Mouse (Mus musculus) forebrain, postnatal 0 days (tissue): Measurements from ENCODE around the gene Rhof. TPM values are rescaled to one million over a fixed set of nuclear protein-coding genes. Genes with fewer than 3 reads are reported as not detected.

Experiments
- ATAC-seq: fragments of 200-750 bp; cut with Nextera tagmentation; 2 replicates; pipeline ENCODE4 v1.8.0; 2017; ENCODE audit warnings: mild to moderate bottlenecking, moderate library complexity
- DNase-seq: peaks from one replicate; pipeline ENCODE4 v3.0.0-alpha.2; 2015
- H3K27ac ChIP-seq: fragments of 300-500 bp; sonication (generic); 2 replicates; pipeline ENCODE4 v1.5.1; 2014; ENCODE audit warnings: low read depth, mild to moderate bottlenecking, antibody characterized with exemption, low read length, moderate library complexity, mixed read lengths
- H3K27me3 ChIP-seq: fragments of 300-500 bp; sonication (generic); 2 replicates; pipeline ENCODE4 v1.6.1; 2014; ENCODE audit warnings: mild to moderate bottlenecking, low read length, mixed read lengths; ENCODE audit not compliant: insufficient read depth
- H3K36me3 ChIP-seq: fragments of 300-500 bp; sonication (generic); 2 replicates; pipeline ENCODE4 v1.6.1; 2014; ENCODE audit warnings: mild to moderate bottlenecking, moderate library complexity; ENCODE audit not compliant: insufficient read depth
- H3K4me1 ChIP-seq: fragments of 300-500 bp; sonication (generic); 2 replicates; pipeline ENCODE4 v1.6.1; 2014; ENCODE audit warnings: antibody characterized with exemption; ENCODE audit not compliant: insufficient read depth
- H3K4me2 ChIP-seq: fragments of 300-500 bp; sonication (generic); 2 replicates; pipeline ENCODE4 v1.6.1; 2014; ENCODE audit warnings: low read depth, mild to moderate bottlenecking, moderate library complexity
- H3K4me3 ChIP-seq: fragments of 300-500 bp; sonication (generic); 2 replicates; pipeline ENCODE4 v1.5.1; 2014; ENCODE audit warnings: low read depth, low read length, mixed read lengths
- H3K9ac ChIP-seq: fragments of 300-500 bp; sonication (generic); 2 replicates; pipeline ENCODE4 v1.6.1; 2014; ENCODE audit warnings: mild to moderate bottlenecking
- H3K9me3 ChIP-seq: fragments of 300-500 bp; sonication (generic); 2 replicates; pipeline ENCODE4 v1.6.1; 2016; ENCODE audit warnings: low read length
- CTCF ChIP-seq: sonication (generic); IDR thresholded peaks from 2 replicates; pipeline ENCODE4 v1.5.1; 2016; ENCODE audit warnings: antibody characterized with exemption, control low read depth, low read depth
- WGBS: fragments of 180-500 bp; shearing (Covaris S2); extraction: QIAGEN DNeasy Blood & Tissue Kit; methylation state at CpG from one replicate; pipeline ENCODE4 v1.1.7; 2014; 5-methylcytosine and 5-hydroxymethylcytosine counted together
- polyA plus RNA-seq: library from polyadenylated mRNA; unstranded; fragments of >200 nt; fragmentation: Nextera tagmentation; extraction: Ambion mirVana; gene quantifications from 2 replicates; pipeline ENCODE4 v1.2.1, GENCODE M21; 2015
- total RNA-seq: library from RNA; depleted of rRNA; stranded (reverse); fragments of >200 nt; gene quantifications from 2 replicates; pipeline ENCODE4 v1.2.3, GENCODE M21; 2014

Rhof gene
- total and polyA plus RNA-seq, 2 experiments from 2014 or later, result 25.3 to 38.7 TPM

- Histone ChIP-seq H3K9ac (peak overlapping the region; percentile 100; the same call in 1 of the 2 replicates), H3K9me3 (no peaks in the 10 kb centered on the region), H3K4me3 (peak overlapping the region; percentile 85; the same call in 1 of the 2 replicates), H3K27me3 (no peaks in the 10 kb centered on the region), H3K36me3 (no peaks in the 10 kb centered on the region), H3K27ac (peak overlapping the region; percentile 100), H3K4me2 (peak overlapping the region; percentile 97), H3K4me1 (peaks cover 22% of the 10 kb centered on the region)
- peak; percentile 10; the same call in 1 of the 2 replicates for TF ChIP-seq CTCF
- ATAC-seq (no peak), DNase-seq (peak; percentile 35)
- WGBS, result 18% methylated on average over 13 of the region's 13 CpGs
Observed at GRCm38 (mm10) chr5:123134186-123134874, 1.8 kb upstream of the Rhof start.

GRCm38 (mm10) chr5:123133784-123134143 lies 1.3 kb upstream of the Rhof start:
- Histone ChIP-seq H3K27ac (peak overlapping the region; percentile 100), H3K9me3 (no peaks in the 10 kb centered on the region), H3K9ac (0 out of 2 replicates have a peak overlapping the region, but pooled peaks have one; percentile 6), H3K27me3 (no peaks in the 10 kb centered on the region), H3K4me1 (peaks cover 22% of the 10 kb centered on the region), H3K4me2 (peak overlapping the region; percentile 97), H3K36me3 (peaks cover 5% of the 10 kb centered on the region; the same call in 1 of the 2 replicates), H3K4me3 (no peak overlapping the region)
- WGBS, result 11% methylated on average over 7 of the region's 7 CpGs
- ATAC-seq (no peak), DNase-seq (no peak)
- no peak for TF ChIP-seq CTCF

- Histone ChIP-seq H3K4me3 (no peak overlapping the region), H3K9ac (no peak overlapping the region), H3K27me3 (no peaks in the 10 kb centered on the region), H3K9me3 (no peaks in the 10 kb centered on the region), H3K4me1 (peaks cover 22% of the 10 kb centered on the region), H3K4me2 (peak overlapping the region; percentile 97), H3K36me3 (peaks cover 10% of the 10 kb centered on the region; the same call in 1 of the 2 replicates), H3K27ac (peak overlapping the region; percentile 100)
- whole genome bisulfite sequencing, result 19% methylated on average over 18 of the region's 18 CpGs
- TF ChIP-seq CTCF, result peak; percentile 99
- DNase-seq, result peak; percentile 93
- ATAC-seq, result peak; percentile 42
Observed at GRCm38 (mm10) chr5:123133083-123133783, 741 bp upstream of the Rhof start.

GRCm38 (mm10) chr5:123130814-123131148 lies 1.7 kb downstream of the Rhof start:
- Histone ChIP-seq H3K9ac (no peak overlapping the region), H3K9me3 (no peaks in the 10 kb centered on the region), H3K4me2 (no peak overlapping the region), H3K4me1 (peaks cover 16% of the 10 kb centered on the region), H3K27ac (no peak overlapping the region), H3K4me3 (no peak overlapping the region), H3K36me3 (peaks cover 17% of the 10 kb centered on the region; the same call in 1 of the 2 replicates), H3K27me3 (no peaks in the 10 kb centered on the region)
- TF ChIP-seq CTCF, result no peak
- 86% methylated on average over 5 of the region's 5 CpGs for WGBS
- no peak for ATAC-seq
- no peak for DNase-seq

- H3K36me3 ChIP-seq, result peaks cover 23% of the 10 kb centered on the region; the same call in 1 of the 2 replicates
Observed at GRCm38 (mm10) chr5:123130030-123130813, 2.3 kb downstream of the Rhof start.

GRCm38 (mm10) chr5:123129170-123129757 lies 3.2 kb downstream of the Rhof start:
- ATAC-seq (no peak), DNase-seq (no peak)
- Histone ChIP-seq H3K4me3 (no peak overlapping the region), H3K27ac (no peak overlapping the region), H3K9ac (no peak overlapping the region), H3K36me3 (peaks cover 26% of the 10 kb centered on the region; the same call in 1 of the 2 replicates), H3K4me1 (peaks cover 8% of the 10 kb centered on the region), H3K4me2 (no peak overlapping the region), H3K9me3 (no peaks in the 10 kb centered on the region), H3K27me3 (no peaks in the 10 kb centered on the region)
- no peak for TF ChIP-seq CTCF
- WGBS, result 90% methylated on average over 10 of the region's 10 CpGs

More at GRCm38 (mm10) chr5:123130030-123130813, 2.3 kb downstream of the Rhof start:
- no peak overlapping the region for H3K27ac ChIP-seq
- no peak for TF ChIP-seq CTCF
- no peaks in the 10 kb centered on the region for H3K9me3 ChIP-seq
- ATAC-seq, result no peak
- H3K4me3 ChIP-seq, result no peak overlapping the region
- H3K4me2 ChIP-seq, result no peak overlapping the region
- no peak for DNase-seq
- no peaks in the 10 kb centered on the region for H3K27me3 ChIP-seq
- no peak overlapping the region for H3K9ac ChIP-seq
- WGBS, result 93% methylated on average over 9 of the region's 9 CpGs
- peaks cover 16% of the 10 kb centered on the region for H3K4me1 ChIP-seq
